Mouse (Mus musculus): ENCODE data around the gene Elobl.

DNA sequence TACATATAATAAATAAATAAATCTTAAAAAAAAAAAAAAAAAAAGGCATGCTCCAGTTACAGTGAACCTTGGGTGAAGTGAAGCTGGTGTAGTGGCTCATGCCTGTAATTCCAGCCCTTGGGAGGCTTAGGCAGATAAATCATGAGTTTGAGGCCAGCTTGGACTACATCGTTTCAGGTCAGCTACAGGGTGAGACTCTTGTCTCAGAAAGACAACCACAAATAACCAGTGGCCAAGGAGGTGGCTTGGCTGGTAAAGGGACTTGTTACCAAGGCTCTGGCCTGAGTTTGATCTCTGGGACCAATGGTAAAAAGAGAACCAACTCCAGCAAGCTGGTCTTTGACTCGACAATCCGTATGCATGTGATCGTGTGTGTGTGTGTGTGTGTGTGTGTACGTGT is 35.3 kb upstream of the Elobl start:
- TF ChIP-seq CTCF (conservative IDR thresholded peaks at IDR 0.05; ENCODE audit: insufficient read depth, insufficient read length, low read depth, low read length) (no peak), POLR2A (IDR thresholded peaks at IDR 0.05; ENCODE audit: low read depth, low read length) (no peak)

Data from kidney, adult 2 months (tissue).